In the genomic region with DNA sequence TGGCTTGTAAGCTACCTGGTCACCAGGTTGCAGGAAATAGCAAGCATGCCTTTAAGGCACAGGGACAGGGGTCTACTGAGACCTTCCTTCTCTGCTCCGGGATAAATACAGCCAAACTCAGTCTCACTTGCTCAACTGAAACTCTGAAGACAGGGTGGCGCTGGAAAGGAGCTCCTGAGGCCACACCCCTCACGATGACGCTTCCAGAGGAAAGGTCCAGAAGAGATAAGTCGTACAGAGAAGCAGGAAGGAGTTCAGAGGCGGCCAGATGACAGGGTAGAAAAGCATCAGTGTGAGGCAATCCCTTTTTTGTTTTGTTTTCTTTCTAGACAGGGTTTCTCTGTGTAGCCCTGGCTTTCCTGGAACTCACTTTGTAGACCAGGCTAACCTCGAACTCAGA, we compare ENCODE assay signal across 9 mouse cellular contexts. TPM values are rescaled to one million over a fixed set of nuclear protein-coding genes. Genes with fewer than 3 reads are reported as not detected.
DNase-seq lines count a peak whose midpoint lies in the region; ATAC-seq and TF ChIP-seq lines count a peak whose summit lies in the region.
"Had no signal": no experiment of that assay in that cellular context is flagged by ENCODE, and none has a peak within 500 bp of the region (broad histone marks: within the 10 kb centered on the region; RNA-seq: fewer than 3 reads in every experiment).

No protein-coding gene starts in this region.

- peak overlapping the region; percentile 50 for H3K4me2 ChIP-seq in liver, embryonic 11.5 days
- no peak overlapping the region for H3K4me2 ChIP-seq in hindbrain, embryonic 12.5 days (replicated peaks)
- H3K4me2 ChIP-seq: limb, embryonic 15.5 days had no signal

- no peaks in the 10 kb centered on the region for H3K27me3 ChIP-seq in heart, adult 2 months (ENCODE audit: control insufficient read depth, insufficient read depth, low read length)
- no peaks in the 10 kb centered on the region for H3K27me3 ChIP-seq in liver, embryonic 11.5 days (replicated peaks; ENCODE audit: control insufficient read depth, insufficient read depth, low read length)
- H3K27me3 ChIP-seq in hindbrain, embryonic 12.5 days, result peaks cover 15% of the 10 kb centered on the region

- peaks cover 25% of the 10 kb centered on the region for H3K4me1 ChIP-seq in heart, adult 2 months (ENCODE audit: control insufficient read depth, insufficient read depth, low read length)
- H3K4me1 ChIP-seq in liver, embryonic 11.5 days (replicated peaks; ENCODE audit: control insufficient read depth, insufficient read depth, low read length), result peaks cover 57% of the 10 kb centered on the region
- H3K4me1 ChIP-seq in hindbrain, embryonic 12.5 days, result no peaks in the 10 kb centered on the region
- H3K4me1 ChIP-seq: limb, embryonic 15.5 days had no signal

- TF ChIP-seq EP300 in heart, adult 2 months (IDR thresholded peaks at IDR 0.05; ENCODE audit: insufficient read depth, low read depth, low read length), result no peak

- H3K36me3 ChIP-seq in heart, adult 2 months (ENCODE audit: control insufficient read depth, insufficient read depth, low read length), result peaks cover 8% of the 10 kb centered on the region
- H3K36me3 ChIP-seq in liver, embryonic 11.5 days (ENCODE audit: control insufficient read depth, insufficient read depth, low read length), result peaks cover 3% of the 10 kb centered on the region; the same call in 1 of the 2 replicates
- no peaks in the 10 kb centered on the region for H3K36me3 ChIP-seq in hindbrain, embryonic 12.5 days
- H3K36me3 ChIP-seq: limb, embryonic 15.5 days had no signal

- intact Hi-C loops in heart, adult 2 months (cut with DNase I), result no loop called here

- DNase-seq in 3T3-L1 (ENCODE audit: low read depth, low spot score) (peak; percentile 61), R1 (ENCODE audit: low read depth, low spot score) (peak; percentile 77)
- DNase-seq in heart, adult 2 months, result peak; percentile 80 to 82
- no peak for DNase-seq in liver, embryonic 11.5 days (ENCODE audit: low spot score)
- DNase-seq in spleen, postnatal 10 days (ENCODE audit: low spot score in 2 of 2), result peak; percentile 70 to 90
- DNase-seq in cerebellum, adult 11 months, result no peak
- DNase-seq in right cerebral cortex, postnatal 10 days (ENCODE audit: low spot score in 2 of 2), result no peak

- H3K4me3 ChIP-seq in heart, adult 2 months, result no peak overlapping the region
- 0 out of 2 replicates have a peak overlapping the region, but pooled peaks have one; percentile 1 for H3K4me3 ChIP-seq in liver, embryonic 11.5 days (ENCODE audit: low read depth, low read length)
- H3K4me3 ChIP-seq in hindbrain, embryonic 12.5 days, result no peak overlapping the region
- H3K4me3 ChIP-seq: limb, embryonic 15.5 days had no signal

- no peak overlapping the region for H3K9ac ChIP-seq in heart, adult 2 months (ENCODE audit: low read depth, low read length)
- no peak overlapping the region for H3K9ac ChIP-seq in liver, embryonic 11.5 days (ENCODE audit: low read depth, low read length)
- no peak overlapping the region for H3K9ac ChIP-seq in hindbrain, embryonic 12.5 days
- H3K9ac ChIP-seq: limb, embryonic 15.5 days had no signal

- ATAC-seq in liver, embryonic 11.5 days (replicated peaks; ENCODE audit: low FRiP score), result peak; percentile 70
- no peak for ATAC-seq in hindbrain, embryonic 12.5 days (ENCODE audit: low FRiP score)

- H3K27ac ChIP-seq in heart, adult 2 months, result peak overlapping the region; percentile 49; the same call in 1 of the 2 replicates
- H3K27ac ChIP-seq in liver, embryonic 11.5 days (ENCODE audit: low read depth, low read length), result peak overlapping the region; percentile 82
- no peak overlapping the region for H3K27ac ChIP-seq in hindbrain, embryonic 12.5 days
- H3K27ac ChIP-seq: limb, embryonic 15.5 days had no signal

- 0 out of 2 replicates have a peak, but pooled peaks cover 2% of the 10 kb centered on the region for H3K79me2 ChIP-seq in heart, adult 2 months (replicated peaks; ENCODE audit: control insufficient read depth, insufficient read depth, low read length)

- 21% methylated on average over 7 of the region's 7 CpGs for WGBS in heart, adult 2 months
- WGBS in liver, embryonic 11.5 days, result 25% methylated on average over 7 of the region's 7 CpGs
- WGBS in hindbrain, embryonic 12.5 days, result 57% methylated on average over 7 of the region's 7 CpGs

- 0 out of 2 replicates have a peak, but pooled peaks have one; percentile 3 for TF ChIP-seq CTCF in heart, adult 2 months (IDR thresholded peaks at IDR 0.05)

- H3K9me3 ChIP-seq in liver, embryonic 11.5 days (ENCODE audit: control insufficient read depth, low read length), result no peaks in the 10 kb centered on the region
- H3K9me3 ChIP-seq in hindbrain, embryonic 12.5 days (replicated peaks), result no peaks in the 10 kb centered on the region
- H3K9me3 ChIP-seq: limb, embryonic 15.5 days had no signal

- no peak for TF ChIP-seq POLR2A in heart, adult 2 months (IDR thresholded peaks at IDR 0.05; ENCODE audit: insufficient read depth, low read depth, low read length)

RNA-seq across cellular contexts. Expression of gene Zc3hav1, which starts 8.6 kb away (rescaled TPM):
- total RNA-seq in heart, adult 2 months (2021), result 10 to 100 TPM; 13.9 to 14.6 TPM
- polyA plus RNA-seq in heart, adult 2 months (2012; rRNA removed), result 7.9 and 11.2 TPM in 2 replicates
- 28.4 and 31.3 TPM in 2 replicates for polyA plus RNA-seq in liver, embryonic 11.5 days (2014; fragmentation: Nextera tagmentation; extraction: Ambion mirVana)
- polyA plus RNA-seq in hindbrain, embryonic 12.5 days (2016; fragmentation: Nextera tagmentation; extraction: Ambion mirVana), result 1.9 and 2.3 TPM in 2 replicates

RNA-seq across cellular contexts. Expression of gene Ttc26, which starts 35.5 kb away (rescaled TPM):
- 1 to 10 TPM; 1.7 to 1.9 TPM for total RNA-seq in heart, adult 2 months (2021)
- polyA plus RNA-seq in heart, adult 2 months (2012; rRNA removed), result 0.66 and 1.3 TPM in 2 replicates
- polyA plus RNA-seq in liver, embryonic 11.5 days (2014; fragmentation: Nextera tagmentation; extraction: Ambion mirVana), result 3.3 and 3.8 TPM in 2 replicates
- 12.2 and 12.7 TPM in 2 replicates for polyA plus RNA-seq in hindbrain, embryonic 12.5 days (2016; fragmentation: Nextera tagmentation; extraction: Ambion mirVana)

RNA-seq across cellular contexts. Expression of gene Zc3hav1l, which starts 46.7 kb away (rescaled TPM):
- total RNA-seq in heart, adult 2 months (2021), result 1 to 10 TPM; 1.0 to 1.6 TPM
- 1.5 and 3.8 TPM in 2 replicates for polyA plus RNA-seq in heart, adult 2 months (2012; rRNA removed)
- 8.3 and 8.9 TPM in 2 replicates for polyA plus RNA-seq in liver, embryonic 11.5 days (2014; fragmentation: Nextera tagmentation; extraction: Ambion mirVana)
- 16.3 and 18.9 TPM in 2 replicates for polyA plus RNA-seq in hindbrain, embryonic 12.5 days (2016; fragmentation: Nextera tagmentation; extraction: Ambion mirVana)

Comparison
In these comparisons a context has a peak if more than half of its experiments do, and no peak if none do; other contexts are left out.
1. DNase-seq: peak in 3T3-L1 (single experiment), R1 (single experiment), heart, adult 2 months (2 of 2) and spleen, postnatal 10 days (2 of 2); none in liver, embryonic 11.5 days (single experiment), cerebellum, adult 11 months (single experiment) and right cerebral cortex, postnatal 10 days (0 of 2).